Mouse (Mus musculus) telencephalon, adult 2 months (tissue): ENCODE data around the gene Rnf224.

Source experiments
- DNase-seq: peaks from one replicate; pipeline ENCODE4 v3.0.0-alpha.2; 2011; ENCODE audit warnings: low read depth, low spot score

The Rnf224 gene

GRCm38 (mm10) chr2:25195211-25196156 lies 41.1 kb downstream of the Rnf224 start:
- DNase-seq, result no peak

GRCm38 (mm10) chr2:25194486-25195171 lies 42.0 kb downstream of the Rnf224 start:
- DNase-seq, result no peak

- no peak for DNase-seq
These were observed 42.6 kb downstream of the Rnf224 start for GRCm38 (mm10) chr2:25194006-25194405.

- DNase-seq, result peak; percentile 66
These were observed 43.2 kb downstream of the Rnf224 start for GRCm38 (mm10) chr2:25193330-25193770.

- DNase-seq, result no peak
These were observed 48.7 kb downstream of the Rnf224 start for GRCm38 (mm10) chr2:25187841-25188240.

GRCm38 (mm10) chr2:25186575-25186930 lies 50.0 kb downstream of the Rnf224 start:
- no peak for DNase-seq

GRCm38 (mm10) chr2:25185625-25186574 lies 50.7 kb downstream of the Rnf224 start:
- DNase-seq, result no peak

- DNase-seq, result no peak
These were observed 52.1 kb downstream of the Rnf224 start for GRCm38 (mm10) chr2:25184496-25184895.
